Mouse (Mus musculus) hindlimb bud, embryonic 11.5 days (tissue): Measurements from ENCODE around the gene Lmtk3.

ENCODE experiments used
- DNase-seq: peaks from one replicate; pipeline ENCODE4 v3.0.0-alpha.2; 2012; ENCODE audit warnings: low read depth, low spot score; ENCODE audit errors: extremely low spot score

The Lmtk3 gene

DNA sequence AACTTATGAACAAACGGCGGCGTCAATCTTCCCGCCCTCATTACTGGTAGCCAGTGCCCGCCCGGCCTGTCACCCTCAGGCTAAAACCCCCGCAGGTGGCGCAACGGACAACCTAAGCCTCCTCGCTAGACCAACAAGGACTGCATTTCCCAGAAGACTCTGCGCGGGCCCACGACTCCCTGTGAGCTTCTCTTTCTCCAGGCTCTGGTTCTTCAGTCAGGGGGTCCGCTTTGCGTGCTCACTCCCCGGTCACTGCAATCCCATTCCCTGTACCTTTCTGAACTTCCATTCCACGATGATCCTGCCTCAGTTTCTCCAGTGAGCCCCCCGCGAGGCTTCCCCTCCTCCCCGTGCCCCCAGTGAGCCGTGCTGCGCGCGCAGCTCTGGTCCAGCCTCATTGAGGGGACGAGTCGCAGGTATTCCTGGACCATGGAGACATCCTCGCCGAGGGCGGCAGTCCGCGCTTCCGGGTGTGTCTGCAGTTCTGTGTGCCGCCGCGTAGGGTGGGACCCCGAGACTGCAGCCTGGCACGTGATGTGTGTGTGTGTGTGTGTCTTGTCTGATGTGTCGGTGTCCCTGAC is at the start of gene Lmtk3:
Gene Lmtk3, plus strand, starts transcription at position 228 of the 581 bp plus-strand sequence.
- no peak for DNase-seq

DNA sequence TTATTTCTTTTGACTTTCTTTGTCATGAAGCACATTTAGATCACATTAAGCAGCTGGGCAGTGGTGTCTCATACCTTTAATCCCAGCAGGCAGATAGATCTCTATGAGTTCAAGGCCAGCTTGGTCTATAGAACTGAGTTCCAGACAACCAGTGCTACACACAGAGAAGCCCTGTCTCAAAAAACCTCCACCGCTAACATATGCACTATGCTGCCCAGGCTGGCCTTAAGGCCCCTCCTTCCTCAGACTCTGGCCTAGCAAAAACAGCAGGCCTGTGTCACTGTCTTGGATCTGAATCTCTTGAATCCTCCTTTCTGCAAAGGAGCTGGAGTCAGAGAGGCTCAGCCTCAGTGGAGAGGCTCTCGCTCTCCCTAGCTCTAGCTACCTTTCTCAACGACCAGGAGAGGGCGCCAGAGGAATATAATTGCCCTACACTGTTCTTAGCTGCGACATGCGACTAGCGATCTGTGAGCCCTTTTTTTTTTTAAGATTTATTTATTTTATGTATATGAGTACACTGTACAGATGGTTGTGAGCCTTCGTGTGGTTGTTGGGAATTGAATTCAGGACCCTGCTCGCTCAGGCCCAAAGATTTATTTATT is 44.3 kb upstream of the Lmtk3 start:
- DNase-seq: no peak

DNA sequence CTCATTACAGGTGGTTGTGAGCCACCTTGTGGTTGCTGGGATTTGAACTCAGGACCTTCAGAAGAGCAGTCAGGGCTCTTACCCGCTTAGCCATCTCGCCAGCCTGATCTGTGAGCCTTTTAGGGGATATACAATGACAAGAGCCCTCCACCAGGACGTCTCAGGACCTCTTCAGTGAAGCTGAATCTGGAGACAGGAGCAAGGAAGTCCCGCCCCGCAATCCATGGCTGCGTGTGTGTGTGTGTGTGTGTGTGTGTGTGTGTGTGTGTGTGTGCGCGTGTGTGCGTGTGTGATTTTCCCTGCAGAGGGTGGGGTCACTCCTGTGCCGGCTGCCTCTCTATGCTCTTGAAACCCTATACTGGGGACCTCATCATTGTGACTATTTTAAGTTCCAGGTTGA is 43.7 kb upstream of the Lmtk3 start:
- DNase-seq: no peak

DNA sequence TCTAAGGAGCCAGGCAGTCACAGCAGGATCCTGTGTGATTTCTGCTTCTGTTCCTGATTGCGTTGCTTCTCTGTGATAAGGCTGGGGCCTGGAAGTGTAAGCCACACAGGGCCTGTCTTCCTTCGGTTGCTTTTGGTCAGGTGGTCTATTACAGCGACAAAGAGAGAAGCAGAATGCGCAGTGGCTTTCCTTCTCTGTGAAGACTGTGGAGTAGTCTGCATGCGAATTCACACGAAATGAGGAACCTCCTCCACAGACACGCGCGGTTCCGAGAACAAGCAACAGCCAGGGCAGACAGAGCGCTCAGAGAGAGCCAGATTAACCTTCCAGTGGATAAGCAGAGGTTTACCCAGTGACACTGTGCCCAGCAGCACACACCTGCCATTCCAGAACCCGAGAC is 42.2 kb upstream of the Lmtk3 start:
- DNase-seq: no peak

DNA sequence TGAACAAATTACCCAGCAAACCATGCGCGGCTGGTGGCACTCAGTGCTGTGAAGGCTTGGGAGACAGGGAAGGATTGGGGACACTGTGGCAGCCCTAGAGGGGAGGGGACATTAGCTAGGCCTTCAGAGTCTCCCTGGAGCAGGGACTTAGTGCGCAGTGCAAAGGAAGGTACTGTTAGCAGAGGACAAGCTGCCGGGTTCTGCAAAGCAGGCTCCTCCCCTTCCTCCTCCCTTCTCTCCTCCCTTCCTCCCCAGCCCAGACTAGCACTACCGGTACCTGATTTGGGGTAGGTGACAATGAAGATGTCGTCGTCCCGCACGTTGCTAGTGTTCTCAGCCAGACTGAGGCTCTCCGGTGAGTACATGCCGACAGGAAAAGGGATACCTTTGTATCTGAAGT is 41.8 kb upstream of the Lmtk3 start:
- no peak for DNase-seq

DNA sequence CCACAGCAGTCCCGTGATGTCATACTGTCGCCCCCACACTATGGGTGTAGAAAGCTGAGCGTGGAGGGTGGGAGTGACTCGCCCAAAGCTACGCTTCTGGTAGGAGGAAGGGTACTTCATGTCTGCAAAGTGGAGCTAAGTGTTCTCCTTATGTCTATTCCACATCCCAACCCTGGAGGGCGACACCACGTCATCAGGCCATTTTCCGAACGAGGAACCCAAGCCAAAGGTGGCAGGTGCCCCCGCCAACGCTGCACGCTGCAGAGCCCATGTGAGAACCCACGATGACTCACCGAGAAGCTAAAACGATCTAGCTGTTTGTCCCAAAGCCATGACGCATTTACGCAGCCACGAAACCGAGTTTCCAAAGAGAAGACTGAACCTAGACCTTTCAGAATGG is 41.2 kb upstream of the Lmtk3 start:
- no peak for DNase-seq

DNA sequence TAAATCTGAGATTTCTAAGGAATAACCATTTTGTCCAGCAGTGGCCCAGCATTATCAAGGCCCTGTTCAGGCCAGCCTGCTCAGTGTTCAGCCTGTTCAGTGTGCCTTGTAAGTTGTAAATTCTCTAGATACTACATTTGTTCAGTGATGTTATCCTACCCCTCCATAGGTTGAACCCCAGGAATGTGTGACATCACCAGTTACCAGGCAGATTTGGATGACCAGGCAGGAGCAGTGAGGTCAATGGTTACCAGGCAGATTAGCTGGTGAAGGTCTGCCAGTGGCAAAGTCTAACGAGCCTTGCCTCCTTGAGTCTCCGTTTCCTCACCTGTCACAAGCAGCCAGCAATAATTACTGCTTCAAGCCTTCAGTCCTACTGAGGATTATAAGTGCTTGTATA is 39.2 kb upstream of the Lmtk3 start:
- DNase-seq: peak; percentile 61

DNA sequence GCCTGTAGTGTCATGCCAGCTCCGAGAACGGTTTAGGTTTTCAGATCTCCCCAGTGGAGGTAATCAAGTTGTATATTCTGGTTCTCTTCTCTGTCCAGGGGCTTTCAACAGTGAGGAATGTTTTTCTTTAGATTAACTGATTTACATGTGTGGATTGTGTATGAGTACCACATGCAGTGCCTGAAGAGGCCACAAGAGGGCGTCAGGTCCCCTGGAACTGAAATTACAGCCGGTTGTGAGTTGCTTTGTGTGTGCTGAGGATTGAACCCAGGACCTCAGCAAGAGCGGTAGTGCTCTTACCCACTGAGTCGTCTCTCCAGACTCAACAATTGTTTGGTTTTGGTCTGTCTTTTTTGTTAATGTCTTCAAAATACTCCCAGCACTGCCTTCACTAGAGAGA is 37.0 kb upstream of the Lmtk3 start:
- no peak for DNase-seq

DNA sequence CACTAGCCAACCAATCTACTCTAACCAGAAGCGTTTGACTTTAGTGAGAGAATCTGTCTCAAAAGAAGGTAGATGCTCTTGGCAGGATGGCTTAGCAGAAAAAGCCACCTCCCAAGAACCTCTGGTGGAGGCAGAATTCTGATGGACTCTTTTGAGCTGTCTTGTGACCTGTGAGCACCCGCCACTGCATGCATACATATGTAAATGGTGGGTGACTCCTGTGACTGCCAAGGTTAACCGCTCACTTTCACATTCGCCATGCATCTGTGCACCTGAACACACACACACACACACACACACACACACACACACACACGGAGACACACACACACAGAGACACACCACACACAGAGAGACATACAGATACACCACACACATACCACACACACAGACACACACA is 36.1 kb upstream of the Lmtk3 start:
- no peak for DNase-seq

DNA sequence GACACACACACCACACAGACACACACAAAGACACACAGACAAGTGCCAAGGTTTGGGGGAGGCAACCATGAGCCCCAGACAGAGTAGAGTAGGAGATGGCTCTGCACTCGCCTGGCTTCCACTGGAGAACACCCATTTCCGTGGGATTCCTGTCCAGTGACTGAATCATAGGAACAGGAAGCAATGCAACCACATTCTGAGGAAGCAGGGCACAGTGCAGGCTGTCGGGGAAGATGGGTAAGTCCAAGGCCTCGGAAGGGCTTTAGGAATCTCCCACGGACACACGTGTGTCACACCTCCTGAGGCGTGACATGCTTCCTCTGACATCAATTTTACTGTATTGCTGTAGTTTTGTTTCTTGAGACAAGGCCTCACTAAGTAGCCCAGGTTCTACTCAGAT is 35.4 kb upstream of the Lmtk3 start:
- no peak for DNase-seq

DNA sequence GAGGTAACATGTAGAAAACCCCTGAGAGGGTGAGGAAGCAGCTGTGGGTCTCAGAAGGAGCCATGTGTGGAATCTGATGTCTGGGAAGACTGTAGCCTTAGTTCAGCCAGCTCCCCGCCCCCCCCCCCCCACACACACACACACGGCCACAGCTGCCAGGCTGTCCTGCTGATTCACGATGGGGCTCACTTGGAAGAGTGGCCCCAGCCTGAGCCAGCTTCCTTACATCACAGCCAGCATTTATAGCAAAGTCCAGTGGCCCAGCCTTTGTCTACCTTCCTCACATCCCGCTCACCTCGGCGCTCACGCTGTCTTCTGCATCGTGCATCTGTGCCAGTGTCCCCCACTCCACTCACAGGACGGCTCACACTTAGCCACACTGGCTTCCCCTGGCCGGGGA is 34.1 kb upstream of the Lmtk3 start:
- no peak for DNase-seq

DNA sequence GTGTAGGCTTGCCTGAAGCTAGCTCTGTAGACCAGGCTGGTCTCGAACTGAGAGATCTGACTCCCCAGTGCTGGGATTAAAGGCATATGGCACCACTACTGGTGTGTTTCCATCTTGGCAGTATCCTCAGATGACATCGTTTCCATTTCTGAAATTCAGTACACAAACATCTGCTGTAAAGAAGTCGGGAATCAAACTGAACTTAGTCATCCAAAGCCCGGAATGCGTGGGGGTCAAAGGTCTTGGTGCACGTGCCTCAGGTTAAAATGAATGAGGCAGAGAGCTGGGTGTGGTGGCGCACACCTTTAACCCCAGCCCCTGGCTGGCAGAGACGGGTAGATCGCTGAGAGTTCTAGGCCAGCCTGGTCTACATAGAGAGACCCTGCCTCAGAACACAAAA is 33.4 kb upstream of the Lmtk3 start:
- no peak for DNase-seq

DNA sequence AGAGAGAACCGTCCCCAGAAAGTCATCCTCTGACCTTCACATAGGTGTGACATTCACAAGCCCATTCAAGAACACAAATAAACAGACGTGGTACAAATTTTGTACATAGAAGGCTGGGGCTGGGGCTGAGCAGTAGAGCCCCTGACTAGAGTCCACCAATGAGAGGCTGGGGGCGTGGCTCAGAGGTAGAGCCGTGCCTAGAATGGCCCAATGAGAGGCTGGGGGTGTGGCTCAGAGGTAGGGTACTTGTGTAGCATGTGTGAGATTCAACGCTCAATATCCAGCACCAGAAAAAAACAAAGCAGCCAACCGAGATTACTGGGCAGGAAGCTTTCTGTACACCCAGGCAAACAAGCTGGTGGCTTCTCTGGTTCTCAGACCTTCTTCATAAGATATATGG is 27.8 kb upstream of the Lmtk3 start:
- DNase-seq: no peak

DNA sequence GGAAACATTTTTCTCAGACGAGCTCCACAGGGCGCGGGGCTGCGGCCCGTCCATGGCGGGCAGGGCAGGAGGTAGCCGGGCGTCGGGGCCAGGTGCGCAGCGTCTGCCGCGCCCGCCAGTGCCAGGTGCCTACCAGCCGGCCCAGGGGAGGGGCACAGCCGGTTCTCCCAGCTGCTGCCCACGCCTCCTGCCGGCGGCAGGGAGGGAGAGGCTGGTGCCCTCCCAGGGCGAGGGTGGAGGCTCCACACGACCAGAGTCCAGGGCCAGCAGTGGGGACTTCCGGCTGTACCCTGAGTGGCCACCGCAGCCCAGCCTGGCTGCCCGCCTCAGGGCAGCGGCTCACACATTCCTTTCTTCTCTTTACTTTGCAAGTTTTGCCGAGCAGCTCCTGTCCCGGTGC is 24.1 kb upstream of the Lmtk3 start:
- no peak for DNase-seq

DNA sequence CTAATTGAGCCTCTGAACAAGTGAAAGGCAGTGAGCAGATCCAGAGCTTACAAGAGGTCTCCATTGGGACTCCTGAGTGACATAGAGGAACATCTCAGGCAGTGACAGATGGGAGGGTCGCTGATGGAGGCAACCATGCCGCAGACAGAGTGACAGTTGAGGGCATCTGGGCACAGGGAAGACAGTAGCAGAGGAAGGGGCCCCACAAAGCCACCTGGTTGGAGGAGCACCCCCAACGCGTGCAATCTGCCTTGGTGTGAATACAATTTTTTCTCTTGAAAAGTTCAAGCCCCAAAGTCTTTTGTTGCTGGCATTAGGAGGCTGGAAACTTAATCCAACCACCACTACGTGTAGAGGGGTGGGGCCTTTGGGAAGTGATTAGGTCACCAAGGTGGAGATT is 23.4 kb upstream of the Lmtk3 start:
- DNase-seq: no peak

DNA sequence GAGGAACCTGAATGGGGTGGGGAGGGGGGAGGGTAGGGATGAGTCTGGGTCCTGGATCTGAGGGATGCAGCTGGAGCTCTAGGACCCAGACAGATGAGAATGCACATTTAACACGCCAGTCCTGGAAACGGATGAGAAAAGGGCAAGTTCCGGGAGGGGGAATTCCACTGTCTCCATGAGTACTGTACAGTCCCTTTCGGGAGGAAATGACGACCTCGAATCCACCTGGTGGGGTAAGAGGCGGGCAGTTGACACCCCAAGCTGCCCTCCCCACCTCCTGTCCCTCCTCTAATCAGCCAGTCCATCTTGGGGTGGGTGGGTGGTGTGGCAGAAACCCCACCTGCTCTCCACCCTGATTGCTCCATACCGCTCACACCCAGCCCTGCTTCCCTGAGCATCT is 17.5 kb upstream of the Lmtk3 start:
- DNase-seq: no peak

DNA sequence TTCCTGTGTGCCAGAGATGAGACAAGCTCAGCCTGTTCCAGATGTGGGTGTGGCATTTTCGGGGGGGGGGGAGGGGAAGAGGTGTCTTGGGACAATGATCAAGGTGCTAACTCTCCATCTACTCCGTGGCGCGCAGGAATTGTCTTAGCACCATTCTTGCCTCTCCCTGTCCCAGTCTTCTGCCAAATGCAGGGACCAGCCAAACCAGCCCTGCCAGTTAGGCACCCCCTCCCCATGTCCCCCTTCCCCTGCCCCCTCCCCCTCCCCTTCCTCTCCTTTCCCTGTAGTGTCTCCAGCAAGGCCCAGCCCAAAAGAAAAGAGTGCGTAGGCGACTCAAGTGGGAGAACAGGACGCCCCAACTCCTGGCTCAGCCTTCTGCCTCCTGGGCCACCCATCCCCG is 16.8 kb upstream of the Lmtk3 start:
- DNase-seq: no peak

DNA sequence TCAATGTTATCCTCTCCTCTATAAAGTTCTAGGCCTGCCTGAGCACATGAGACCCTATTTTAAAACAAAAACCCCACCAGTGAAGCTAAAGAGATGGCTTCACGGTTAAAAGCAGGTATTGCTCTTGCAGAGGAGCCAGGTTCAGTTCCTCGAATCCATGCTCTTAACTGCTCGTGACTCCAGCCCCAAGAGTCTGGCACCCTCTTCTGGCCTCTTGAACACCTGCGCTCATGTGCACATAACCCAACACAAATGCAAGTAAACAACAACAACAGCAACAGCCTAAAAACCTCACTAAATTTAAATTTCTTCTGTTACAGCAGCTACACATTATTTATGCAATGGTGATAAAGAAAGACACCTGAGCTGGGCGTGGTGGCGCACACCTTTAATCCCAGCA is 16.0 kb upstream of the Lmtk3 start:
- no peak for DNase-seq

DNA sequence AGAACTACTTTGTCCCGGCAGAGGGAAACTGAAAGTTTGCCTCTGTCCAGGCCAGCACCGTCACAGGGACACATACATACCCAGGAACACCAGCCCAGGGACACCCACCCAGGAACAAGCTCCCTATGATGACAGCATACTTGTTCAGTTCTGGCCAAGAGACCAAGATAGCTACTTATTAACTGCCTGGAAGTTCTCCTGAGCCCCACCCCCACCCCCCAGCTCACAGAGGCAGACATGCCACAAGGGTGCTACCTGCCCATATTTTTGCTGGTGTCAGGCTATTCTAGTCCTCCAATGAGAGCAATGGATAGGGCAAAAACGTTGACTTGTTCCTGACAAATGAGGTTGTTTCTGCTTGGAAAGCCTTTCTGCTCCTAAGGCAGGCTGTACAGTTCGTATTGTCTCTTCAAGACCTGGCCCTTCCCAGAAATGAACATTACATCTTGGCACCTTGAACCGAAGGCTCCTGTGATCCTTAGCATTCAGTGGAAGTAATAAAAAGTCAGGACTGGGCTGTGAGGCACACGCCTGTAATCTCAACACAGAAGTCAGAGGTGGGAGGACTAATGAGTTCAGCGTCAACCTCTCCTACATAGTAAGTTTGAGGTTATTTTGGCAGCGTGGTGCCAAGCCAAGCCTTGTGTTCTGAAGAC is 13.0 kb upstream of the Lmtk3 start:
- no peak for DNase-seq

DNA sequence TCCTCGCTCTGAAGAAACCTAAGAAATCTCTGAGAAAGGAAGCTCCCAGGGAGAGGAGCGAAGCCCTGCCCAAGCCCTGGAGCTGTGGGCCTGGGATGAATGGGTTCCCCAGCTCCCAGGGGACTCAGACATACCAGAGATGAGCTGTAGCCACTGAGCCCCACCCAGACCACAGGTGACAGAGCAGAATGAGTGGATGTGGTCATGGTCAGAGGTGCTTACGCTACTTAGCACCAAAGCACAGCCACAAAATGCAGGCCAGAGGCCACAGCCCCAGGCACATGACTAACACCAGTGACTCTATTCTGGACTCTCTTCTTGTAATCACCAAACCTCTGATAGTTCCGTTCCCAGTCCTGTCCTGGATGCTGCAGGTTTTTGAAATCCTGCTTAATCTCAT is 12.4 kb upstream of the Lmtk3 start:
- DNase-seq: no peak

DNA sequence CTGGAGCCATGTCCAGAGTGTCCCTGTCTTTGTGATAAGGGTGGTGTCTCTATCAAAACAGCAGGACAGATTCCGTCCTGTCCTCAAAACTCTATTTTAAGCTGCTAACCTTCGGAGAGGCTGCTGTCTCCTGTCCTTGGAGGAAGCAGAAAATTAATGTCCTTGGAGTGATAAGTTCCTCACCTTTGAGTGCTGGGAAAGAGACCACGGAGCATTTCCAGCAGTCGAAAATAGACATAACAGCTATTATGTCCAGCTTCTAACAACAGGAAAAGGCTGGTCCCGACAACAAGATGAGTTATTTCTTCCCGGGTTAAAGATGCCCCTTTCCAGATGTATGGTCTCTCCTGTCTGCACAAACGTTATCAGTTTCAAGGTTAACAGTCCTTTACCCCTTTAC is 8.3 kb upstream of the Lmtk3 start:
- DNase-seq: no peak

DNA sequence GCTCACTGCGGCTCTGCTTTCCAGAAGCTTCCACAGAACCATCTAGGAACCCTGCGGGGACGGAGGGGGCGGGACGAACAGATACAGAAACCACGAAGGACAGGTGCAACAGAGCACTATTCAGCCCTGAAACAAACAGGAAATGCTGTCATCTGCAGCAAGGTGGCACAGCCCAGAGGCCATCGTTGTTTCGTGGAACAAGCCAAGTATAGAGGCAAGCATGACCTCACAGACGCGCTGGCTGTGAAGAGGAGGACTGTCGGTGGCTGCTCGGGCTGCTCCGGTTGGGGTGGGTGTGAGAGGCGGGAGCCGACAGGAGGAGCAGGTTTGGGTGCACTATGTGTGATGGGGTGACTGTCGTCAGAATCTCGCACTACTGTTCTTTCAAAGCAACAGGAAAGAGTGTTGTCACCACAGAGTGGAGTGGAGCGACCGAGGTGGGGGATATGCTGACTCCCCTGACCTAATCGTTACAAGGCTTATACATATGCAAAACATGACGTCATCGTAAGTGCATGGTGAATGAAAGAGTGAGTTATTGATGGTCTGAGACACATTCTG is 4.4 kb upstream of the Lmtk3 start:
- no peak for DNase-seq

DNA sequence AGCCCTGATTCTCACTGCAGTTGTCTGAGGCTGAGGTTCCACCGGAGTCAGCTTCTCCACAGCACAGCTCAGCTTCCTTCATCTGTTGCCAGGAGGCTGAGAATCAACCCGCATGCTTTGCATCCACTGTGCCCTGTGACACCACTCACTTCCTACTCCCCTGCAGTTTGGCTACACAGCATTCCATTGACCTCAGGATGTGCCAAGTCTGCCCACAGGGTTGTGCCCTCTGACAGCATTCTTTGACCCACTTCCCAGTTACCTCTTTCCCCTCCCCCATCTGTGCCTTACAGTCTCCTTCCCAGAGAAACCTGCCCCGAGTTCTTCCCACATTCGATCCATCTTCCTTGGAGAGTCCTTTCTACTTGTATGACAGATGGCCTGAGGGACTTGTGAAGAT is 1.3 kb upstream of the Lmtk3 start:
- DNase-seq: no peak
